Mouse (Mus musculus) myocyte (in vitro differentiated cells): ENCODE data around the gene Il17d. TPM values are rescaled to one million over a fixed set of nuclear protein-coding genes. Genes with fewer than 3 reads are reported as not detected.

Source experiments
- H3K27me3 ChIP-seq: one replicate; pipeline ENCODE4 v1.6.1; 2011; ENCODE audit not compliant: control insufficient read depth, insufficient read depth, insufficient read length
- H3K36me3 ChIP-seq: one replicate; pipeline ENCODE4 v1.6.1; 2011; ENCODE audit not compliant: control insufficient read depth, insufficient read depth
- H3K4me2 ChIP-seq: one replicate; pipeline ENCODE4 v1.6.1; 2011; ENCODE audit warnings: low read depth, control low read depth
- H3K4me3 ChIP-seq: one replicate; pipeline ENCODE4 v1.5.1; 2011; ENCODE audit warnings: mild to moderate bottlenecking, control low read depth, moderate library complexity
- H3K79me2 ChIP-seq: one replicate; pipeline ENCODE4 v1.6.1; 2011; ENCODE audit not compliant: control insufficient read depth, insufficient read depth
- H3ac ChIP-seq: one replicate; pipeline ENCODE4 v1.6.1; 2011; ENCODE audit not compliant: control insufficient read depth, insufficient read length
- CEBPB ChIP-seq: IDR thresholded peaks from 2 replicates; pipeline ENCODE4 v1.6.1; 2011; ENCODE audit warnings: mild to moderate bottlenecking, moderate library complexity; ENCODE audit not compliant: poor library complexity, insufficient read depth, severe bottlenecking
- E2F4 ChIP-seq: IDR thresholded peaks from one replicate; pipeline ENCODE4 v1.6.1; 2011; ENCODE audit warnings: mild to moderate bottlenecking, control low read depth, moderate library complexity; ENCODE audit not compliant: insufficient read depth
- MAX ChIP-seq: IDR thresholded peaks from one replicate; pipeline ENCODE4 v1.6.1; 2011; ENCODE audit warnings: low read depth, mild to moderate bottlenecking, control low read depth
- MYOD1 ChIP-seq, 3 experiments: IDR thresholded peaks; one replicate each; pipeline ENCODE4 v1.6.1; 2011; ENCODE audit warnings: control low read depth in 2 of 3, low read depth in 2 of 3, mild to moderate bottlenecking in 2 of 3, moderate library complexity in 1 of 3; ENCODE audit not compliant: insufficient read length in 2 of 3, control insufficient read depth in 1 of 3
- MYOG ChIP-seq, 3 experiments: IDR thresholded peaks; one replicate each; pipeline ENCODE4 v1.6.1; 2011; ENCODE audit warnings: control low read depth in 2 of 3, low read depth in 2 of 3, mild to moderate bottlenecking in 2 of 3; ENCODE audit not compliant: insufficient read length in 2 of 3, control insufficient read depth in 1 of 3, insufficient read depth in 1 of 3
- POLR2A ChIP-seq: IDR thresholded peaks from one replicate; pipeline ENCODE4 v1.6.1; 2011; ENCODE audit warnings: low read depth, mild to moderate bottlenecking, control low read depth, moderate library complexity; ENCODE audit not compliant: insufficient read length
- POLR2AphosphoS2 ChIP-seq: IDR thresholded peaks from one replicate; pipeline ENCODE4 v1.6.1; 2011; ENCODE audit warnings: low read depth, control low read depth; ENCODE audit not compliant: insufficient read length
- REST ChIP-seq: IDR thresholded peaks from one replicate; pipeline ENCODE4 v1.6.1; 2011; ENCODE audit warnings: mild to moderate bottlenecking, control low read depth, moderate library complexity; ENCODE audit not compliant: insufficient read depth, insufficient read length
- SRF ChIP-seq: IDR thresholded peaks from one replicate; pipeline ENCODE4 v1.6.1; 2011; ENCODE audit warnings: low read depth; ENCODE audit not compliant: control insufficient read depth, insufficient read length
- TCF12 ChIP-seq: IDR thresholded peaks from one replicate; pipeline ENCODE4 v1.6.1; 2011; ENCODE audit warnings: mild to moderate bottlenecking, control low read depth; ENCODE audit not compliant: poor library complexity, insufficient read depth, severe bottlenecking
- TCF3 ChIP-seq: IDR thresholded peaks from one replicate; pipeline ENCODE4 v1.6.1; 2011; ENCODE audit warnings: low read depth, control low read depth; ENCODE audit not compliant: insufficient read length
- USF1 ChIP-seq: IDR thresholded peaks from one replicate; pipeline ENCODE4 v1.6.1; 2011; ENCODE audit warnings: low read depth, mild to moderate bottlenecking, control low read depth, moderate library complexity
- polyA plus RNA-seq: library from polyadenylated mRNA; unstranded; fragments of >200 nt; fragmentation: generic; extraction: Trizol; gene quantifications from one replicate; pipeline ENCODE4 v1.2.1, GENCODE M21; 2012; ENCODE audit warnings: missing spikeins

Il17d gene
- polyA plus RNA-seq, 1 experiment, result 0.04 TPM

DNA sequence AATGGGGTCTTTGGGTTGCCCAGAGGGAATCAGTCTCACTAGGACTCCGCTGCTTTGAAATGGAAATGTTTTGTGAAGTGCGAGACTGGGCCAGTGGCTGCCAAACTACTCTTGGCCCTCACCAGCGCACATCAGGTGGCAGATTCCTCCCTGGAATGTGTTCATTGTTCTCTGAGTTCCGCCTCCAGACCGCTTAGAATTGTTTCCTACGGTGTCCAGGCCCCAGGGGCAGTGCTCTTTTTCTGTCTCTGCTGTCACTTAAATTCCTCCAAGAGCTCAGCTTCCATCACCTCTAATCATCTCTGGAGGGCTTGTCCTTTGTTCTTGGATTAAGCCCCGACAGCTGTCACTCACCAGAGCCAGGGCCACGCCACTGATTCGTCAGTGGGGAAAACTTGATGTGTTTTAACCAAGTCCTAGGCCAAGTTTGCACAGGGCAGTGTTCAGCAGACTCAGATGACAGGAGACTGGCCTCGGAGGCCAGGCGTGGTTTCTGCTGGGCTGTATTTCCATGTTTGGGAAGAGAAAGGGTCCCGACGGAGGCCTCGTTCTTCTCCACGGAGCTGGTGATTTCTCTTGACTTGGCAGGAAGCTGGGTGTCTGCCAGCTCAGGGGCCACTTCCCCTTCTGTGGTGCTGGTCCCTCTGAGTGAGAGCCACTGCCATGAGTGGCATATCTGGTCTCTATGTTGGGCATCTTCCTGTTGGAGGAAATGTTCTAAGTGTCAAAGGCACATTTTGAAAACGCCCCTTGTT is 12.9 kb downstream of the Il17d start:
- Histone ChIP-seq H3ac (no peak overlapping the region), H3K4me2 (peak overlapping the region; percentile 30), H3K36me3 (no peaks in the 10 kb centered on the region), H3K4me3 (no peak overlapping the region), H3K79me2 (no peaks in the 10 kb centered on the region), H3K27me3 (peaks cover 13% of the 10 kb centered on the region)
- TF ChIP-seq MAX (no peak), MYOD1 (IDR thresholded peaks at IDR 0.05; ENCODE audit: control insufficient read depth in 1 of 3, insufficient read length in 2 of 3, low read depth in 2 of 3) (peak in 1 of 3 experiments; percentile 18), MYOG (IDR thresholded peaks at IDR 0.05; ENCODE audit: control insufficient read depth in 1 of 3, insufficient read depth in 1 of 3, insufficient read length in 2 of 3, low read depth in 2 of 3) (peak in 1 of 3 experiments; percentile 11)

DNA sequence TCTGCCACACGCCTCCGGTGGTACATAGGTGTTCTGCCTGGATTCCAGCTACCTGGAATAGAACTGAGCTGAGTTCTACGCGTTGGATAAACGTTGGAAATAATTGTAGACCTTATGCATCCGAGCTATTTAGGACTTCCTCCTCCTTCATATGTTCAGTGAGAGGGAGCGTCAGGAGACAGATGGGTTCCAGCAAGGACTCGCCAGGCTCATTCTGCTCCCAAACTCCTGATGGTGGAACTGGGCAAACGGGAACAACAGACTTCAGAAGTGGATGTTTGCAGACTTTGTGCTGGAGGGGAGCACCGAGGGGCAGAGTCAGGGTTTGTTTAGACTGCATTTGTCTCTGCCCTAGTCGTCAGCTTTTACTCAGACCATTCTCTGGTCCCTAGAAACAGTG is 16.1 kb downstream of the Il17d start:
- no peak overlapping the region for H3K4me3 ChIP-seq

DNA sequence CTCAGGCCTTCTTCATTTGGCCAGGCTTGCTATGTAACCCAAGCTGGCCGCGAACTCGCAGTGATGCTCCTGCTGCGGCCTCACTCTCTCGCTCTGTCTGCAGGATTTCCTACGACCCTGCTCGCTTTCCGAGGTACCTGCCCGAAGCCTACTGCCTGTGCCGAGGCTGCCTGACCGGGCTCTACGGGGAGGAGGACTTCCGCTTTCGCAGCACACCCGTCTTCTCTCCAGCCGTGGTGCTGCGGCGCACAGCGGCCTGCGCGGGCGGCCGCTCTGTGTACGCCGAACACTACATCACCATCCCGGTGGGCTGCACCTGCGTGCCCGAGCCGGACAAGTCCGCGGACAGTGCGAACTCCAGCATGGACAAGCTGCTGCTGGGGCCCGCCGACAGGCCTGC is 17.7 kb downstream of the Il17d start:
- Histone ChIP-seq H3K4me3 (no peak overlapping the region), H3K4me2 (no peak overlapping the region), H3ac (no peak overlapping the region), H3K79me2 (no peaks in the 10 kb centered on the region), H3K36me3 (no peaks in the 10 kb centered on the region), H3K27me3 (peaks cover 4% of the 10 kb centered on the region)
- TF ChIP-seq SRF (no peak), POLR2A (no peak), POLR2AphosphoS2 (no peak), CEBPB (no peak), MYOG (IDR thresholded peaks at IDR 0.05; ENCODE audit: control insufficient read depth in 1 of 3, insufficient read depth in 1 of 3, insufficient read length in 2 of 3, low read depth in 2 of 3) (no peak), USF1 (no peak), MAX (no peak), TCF12 (no peak), E2F4 (no peak), TCF3 (no peak), REST (no peak), MYOD1 (IDR thresholded peaks at IDR 0.05; ENCODE audit: control insufficient read depth in 1 of 3, insufficient read length in 2 of 3, low read depth in 2 of 3) (no peak)

More for the DNA sequence above, 16.1 kb downstream of the Il17d start:
- peaks cover 4% of the 10 kb centered on the region for H3K27me3 ChIP-seq
- H3K4me2 ChIP-seq, result no peak overlapping the region
- no peak overlapping the region for H3ac ChIP-seq
- H3K79me2 ChIP-seq, result no peaks in the 10 kb centered on the region
- TF ChIP-seq CEBPB (no peak), MYOG (IDR thresholded peaks at IDR 0.05; ENCODE audit: control insufficient read depth in 1 of 3, insufficient read depth in 1 of 3, insufficient read length in 2 of 3, low read depth in 2 of 3) (no peak), E2F4 (no peak)
- no peaks in the 10 kb centered on the region for H3K36me3 ChIP-seq

DNA sequence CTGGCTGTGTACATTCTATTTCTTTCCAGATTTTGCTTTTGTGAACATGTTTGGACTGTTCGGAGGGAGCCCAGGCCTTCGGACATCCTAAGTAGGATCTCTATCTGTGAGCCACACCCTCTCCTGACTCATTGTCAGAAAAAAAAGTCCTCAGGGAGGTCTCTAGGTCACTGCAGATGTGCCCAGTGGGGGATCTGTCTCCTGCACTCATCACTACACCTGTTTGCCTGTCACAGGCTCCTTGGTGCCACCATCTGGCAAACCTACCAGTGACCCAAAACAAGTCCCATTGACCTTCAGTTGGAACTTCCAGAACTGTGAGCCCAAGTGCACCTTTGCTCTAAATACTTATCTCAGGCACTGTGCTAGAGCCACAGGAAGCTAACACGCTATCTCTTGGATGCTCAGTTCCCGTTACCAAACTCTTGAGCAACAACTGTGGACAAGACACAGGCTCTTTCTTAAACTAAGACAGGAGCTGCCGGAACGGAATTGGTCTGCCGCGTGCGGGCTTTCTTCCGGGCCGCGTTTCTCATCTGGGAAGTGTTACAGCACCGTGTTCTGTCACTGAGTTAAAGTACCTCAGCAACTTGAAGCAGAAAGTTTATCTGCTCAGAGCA is 19.0 kb downstream of the Il17d start:
- H3K36me3 ChIP-seq, result no peaks in the 10 kb centered on the region
- no peak overlapping the region for H3ac ChIP-seq
- no peak overlapping the region for H3K4me3 ChIP-seq
- TF ChIP-seq MYOD1 (IDR thresholded peaks at IDR 0.05; ENCODE audit: control insufficient read depth in 1 of 3, insufficient read length in 2 of 3, low read depth in 2 of 3) (no peak), MYOG (IDR thresholded peaks at IDR 0.05; ENCODE audit: control insufficient read depth in 1 of 3, insufficient read depth in 1 of 3, insufficient read length in 2 of 3, low read depth in 2 of 3) (no peak), POLR2AphosphoS2 (no peak), CEBPB (no peak), MAX (no peak), E2F4 (no peak), TCF12 (no peak), TCF3 (no peak), REST (no peak), POLR2A (no peak), USF1 (no peak), SRF (no peak)
- no peaks in the 10 kb centered on the region for H3K79me2 ChIP-seq
- no peaks in the 10 kb centered on the region for H3K27me3 ChIP-seq
- H3K4me2 ChIP-seq, result no peak overlapping the region

DNA sequence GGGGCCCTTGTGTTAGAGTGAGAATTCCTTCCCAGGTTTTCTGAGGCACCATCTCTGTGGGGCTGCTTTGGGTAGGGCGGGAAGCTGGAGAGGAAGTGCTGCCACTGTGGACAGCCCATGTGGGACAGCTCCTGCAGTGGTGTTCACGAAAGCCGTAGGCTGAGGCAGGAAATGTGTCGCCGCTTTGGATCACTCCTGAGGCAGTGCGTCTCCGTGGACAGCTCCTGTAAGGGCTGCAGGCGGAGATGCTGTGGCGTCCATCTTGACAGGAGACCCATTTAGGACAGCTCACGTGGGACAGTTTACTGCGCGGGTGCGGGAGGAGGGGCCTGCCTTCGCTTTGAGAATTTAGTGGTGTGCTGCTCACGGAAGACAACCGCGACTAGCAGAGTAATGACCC is 20.9 kb downstream of the Il17d start:
- H3K4me2 ChIP-seq, result no peak overlapping the region
- no peaks in the 10 kb centered on the region for H3K27me3 ChIP-seq
- H3K79me2 ChIP-seq, result no peaks in the 10 kb centered on the region
- peaks cover 5% of the 10 kb centered on the region for H3K36me3 ChIP-seq
- TF ChIP-seq E2F4 (no peak), CEBPB (no peak), REST (no peak), POLR2AphosphoS2 (no peak), POLR2A (no peak), SRF (no peak)
- no peak overlapping the region for H3K4me3 ChIP-seq
- H3ac ChIP-seq, result no peak overlapping the region
